Mouse (Mus musculus) CH12.LX (cell line): ENCODE measurements at regions not wholly inside any gene's neighbourhood (a gene's known extent, or its start where the extent isn't known, plus 50 kb on each side); places are given as distances from the start of the nearest gene placed in this dataset.

Experiments
- ETS1 ChIP-seq: conservative IDR thresholded peaks from 2 replicates; pipeline ENCODE4 v1.6.1; 2012; ENCODE audit warnings: low read depth, mild to moderate bottlenecking, inconsistent platforms, low read length, improper control_type of control experiment, moderate library complexity
- MAX ChIP-seq: IDR thresholded peaks from 2 replicates; pipeline ENCODE4 v1.6.1; 2011; ENCODE audit warnings: low read length, improper control_type of control experiment
- MXI1 ChIP-seq: IDR thresholded peaks from 2 replicates; pipeline ENCODE4 v1.6.1; 2011; ENCODE audit warnings: mild to moderate bottlenecking, low read depth, low read length, improper control_type of control experiment
- SMC3 ChIP-seq: IDR thresholded peaks from 2 replicates; pipeline ENCODE4 v1.6.1; 2011; ENCODE audit warnings: low read depth, low read length, improper control_type of control experiment

GRCm38 (mm10) chr15:25557566-25557965 is 64.8 kb upstream of the Myo10 start:
- TF ChIP-seq MXI1 = no peak
- TF ChIP-seq ETS1 = no peak
- TF ChIP-seq MAX = no peak
- no peak for TF ChIP-seq SMC3
